Mouse (Mus musculus) 3134 (cell line): ENCODE data around the gene Tsr1.

ENCODE experiments used
- DNase-seq: peaks from one replicate; pipeline ENCODE4 v3.0.0-alpha.2; 2011; ENCODE audit warnings: low spot score; ENCODE audit not compliant: insufficient read length; ENCODE audit errors: extremely low read depth

Gene Tsr1

DNA sequence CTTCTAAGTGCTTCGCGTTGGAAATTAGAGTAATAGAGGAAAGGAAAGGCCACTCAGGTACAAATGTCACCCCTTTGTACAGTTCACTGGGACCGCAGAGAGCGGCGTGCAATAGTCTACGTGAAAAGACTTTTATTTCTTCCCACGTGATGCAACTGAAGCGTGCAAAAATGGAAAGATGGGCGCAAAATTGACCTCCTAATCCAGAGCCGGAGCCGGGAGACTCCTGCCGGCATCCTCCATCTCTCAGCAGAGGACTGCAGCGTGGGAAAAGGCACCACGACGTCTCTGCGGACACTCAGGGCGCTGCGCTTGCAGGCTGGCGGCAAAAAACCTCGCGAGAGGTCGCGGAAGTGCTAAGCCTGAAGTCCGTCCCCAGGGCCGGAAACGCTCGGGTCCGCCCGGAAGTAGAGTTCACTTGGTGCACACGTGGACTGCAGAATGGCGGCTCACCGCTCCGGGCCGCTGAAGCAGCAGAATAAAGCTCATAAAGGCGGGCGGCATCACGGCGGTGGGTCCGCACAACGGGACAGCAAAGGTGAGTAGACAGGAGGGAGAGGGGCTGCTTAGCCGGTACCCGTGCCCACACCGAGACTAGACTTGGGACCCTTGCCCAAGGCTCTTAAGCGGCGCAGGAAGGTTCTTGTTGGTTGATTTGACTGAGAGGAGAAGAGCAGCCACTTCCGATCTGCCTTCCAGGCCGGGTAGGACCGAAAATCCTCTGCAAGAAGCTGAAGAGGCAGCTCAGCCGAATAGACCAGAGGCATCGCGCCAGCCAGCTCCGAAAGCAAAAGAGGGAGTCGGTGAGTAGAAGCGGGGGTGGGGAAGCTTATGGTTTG lies at the start of gene Tsr1:
TSS of gene Tsr1 (plus strand) at position 394 of the 839 bp plus-strand sequence.
- peak; percentile 92 for DNase-seq

DNA sequence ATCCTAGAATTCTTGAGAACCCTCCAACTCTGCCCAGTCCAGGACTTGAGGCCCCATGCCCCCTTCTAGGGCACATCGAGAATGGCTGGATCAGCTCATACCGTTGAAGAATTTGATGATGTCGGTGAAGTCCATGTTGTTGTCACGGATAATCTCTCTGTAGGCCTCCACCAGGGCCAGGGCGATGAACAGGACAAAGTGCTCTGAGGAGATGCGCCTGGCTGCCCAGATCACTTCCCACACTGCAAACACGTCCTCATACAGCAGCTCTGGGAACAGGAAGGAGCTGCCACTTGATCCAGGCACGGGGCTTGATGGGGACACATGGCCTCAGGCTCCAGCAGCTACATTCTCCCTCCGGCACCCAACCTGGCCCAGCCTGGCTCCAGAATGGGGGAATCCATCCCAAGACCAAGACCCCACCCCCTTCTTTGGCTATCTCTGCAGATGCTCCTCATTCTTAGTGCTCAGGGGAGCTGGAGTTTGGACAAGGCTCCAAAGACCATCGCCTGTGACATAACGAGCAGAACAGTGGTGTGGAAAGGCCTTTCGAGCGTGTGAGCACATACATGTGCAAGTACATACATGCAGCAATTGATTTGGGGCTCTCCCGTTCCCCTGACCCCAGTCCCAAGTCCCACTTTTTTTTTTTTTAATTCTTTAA lies 46.7 kb upstream of the Tsr1 start:
- no peak for DNase-seq

DNA sequence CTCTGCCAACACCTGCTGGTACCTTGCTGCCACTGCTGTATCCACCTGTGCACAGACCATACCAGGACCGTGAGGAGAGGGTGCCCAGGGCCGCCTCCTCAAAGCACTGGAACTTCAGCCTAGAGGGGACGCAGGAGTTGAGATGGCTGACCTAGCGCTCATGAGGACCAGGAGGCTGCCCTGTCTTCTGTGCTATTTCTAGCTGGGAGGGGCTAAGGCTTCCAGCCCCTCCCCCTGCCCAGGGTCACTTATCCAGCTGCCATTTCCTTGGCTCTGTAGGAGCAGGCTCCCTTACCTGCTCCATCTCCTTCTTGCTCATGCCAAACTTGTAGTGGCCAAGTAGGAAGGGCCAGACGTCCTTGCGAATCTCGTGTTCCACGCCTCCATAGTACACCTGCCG lies 40.1 kb upstream of the Tsr1 start:
- no peak for DNase-seq

DNA sequence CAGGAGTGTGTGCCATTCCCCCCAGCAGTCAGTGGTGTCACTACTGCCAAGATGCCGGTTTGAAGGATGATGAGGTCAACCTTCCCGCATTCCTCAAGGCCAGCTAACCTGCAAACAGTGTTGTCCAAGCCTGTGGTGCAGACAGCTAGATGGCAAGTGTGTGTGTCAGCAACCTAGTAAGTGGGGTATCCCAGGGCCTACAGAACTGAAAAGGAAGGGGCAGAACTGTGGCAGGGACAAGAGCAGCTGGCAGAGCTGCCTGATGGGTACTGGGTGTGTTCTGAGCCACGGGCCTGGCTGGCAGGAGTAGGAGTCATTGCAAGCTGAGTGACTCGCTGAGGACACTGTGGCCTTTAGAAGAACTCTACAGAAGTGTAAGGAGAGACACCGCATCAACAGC lies 35.7 kb upstream of the Tsr1 start:
- DNase-seq = peak; percentile 72

DNA sequence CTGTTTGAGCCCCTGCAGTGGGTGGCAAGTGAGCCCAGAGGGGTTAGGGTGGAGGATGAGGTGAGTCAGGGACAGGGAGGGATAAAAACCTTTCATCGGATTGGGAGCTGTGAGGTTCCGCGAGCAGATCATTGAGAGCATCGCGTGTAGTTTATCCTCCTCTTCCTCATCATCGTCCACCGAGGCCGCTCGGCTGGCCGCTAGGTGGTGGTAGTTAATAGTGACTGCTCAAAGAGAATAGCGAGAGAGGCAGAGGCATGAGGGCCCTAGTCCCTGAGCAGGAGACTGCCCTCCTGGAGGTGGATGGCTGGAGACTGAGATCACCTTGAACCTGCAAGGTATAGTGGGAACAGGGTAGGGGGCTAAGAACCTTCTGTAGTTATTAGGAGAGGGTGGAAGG lies 34.4 kb upstream of the Tsr1 start:
- no peak for DNase-seq

DNA sequence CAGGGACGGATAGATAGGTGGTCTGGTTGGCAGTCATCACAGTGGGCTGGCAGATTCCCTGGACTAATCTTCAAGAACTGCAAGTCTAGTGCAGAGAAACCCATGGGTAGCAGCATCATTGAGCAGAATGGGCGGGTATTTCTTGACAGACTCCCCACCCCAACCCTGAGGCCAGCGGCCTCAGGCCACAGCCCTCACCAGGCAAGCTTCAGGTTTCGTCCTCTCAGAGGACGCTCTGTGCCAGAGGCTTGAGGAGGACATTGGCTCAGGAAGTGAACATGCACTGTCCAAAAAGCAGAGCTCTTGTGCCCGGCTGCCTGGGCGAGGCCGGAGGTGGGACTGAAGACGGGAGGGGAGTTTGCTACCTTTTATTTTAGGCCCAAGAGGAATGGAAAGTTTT lies 33.5 kb upstream of the Tsr1 start:
- peak; percentile 57 for DNase-seq

DNA sequence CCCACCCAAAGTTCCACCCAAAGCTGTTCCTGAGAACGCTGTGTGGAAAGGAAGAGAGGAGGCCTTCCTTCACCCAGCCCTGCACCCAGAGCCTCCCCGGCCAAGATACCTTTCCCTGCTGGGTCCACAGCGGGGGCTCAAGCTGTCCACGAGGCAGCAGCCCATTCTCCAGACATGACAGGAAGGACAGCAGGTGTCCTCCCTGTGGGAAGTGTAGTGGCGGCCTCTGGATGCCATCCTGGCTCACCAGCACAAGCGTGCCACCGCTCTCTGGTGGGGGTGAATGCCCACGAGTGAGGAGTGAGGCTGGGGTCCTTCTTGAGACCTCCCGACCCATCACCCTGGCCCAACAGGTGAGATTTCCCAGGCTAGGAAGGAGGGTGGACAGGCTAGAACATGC lies 32.6 kb upstream of the Tsr1 start:
- DNase-seq = no peak

DNA sequence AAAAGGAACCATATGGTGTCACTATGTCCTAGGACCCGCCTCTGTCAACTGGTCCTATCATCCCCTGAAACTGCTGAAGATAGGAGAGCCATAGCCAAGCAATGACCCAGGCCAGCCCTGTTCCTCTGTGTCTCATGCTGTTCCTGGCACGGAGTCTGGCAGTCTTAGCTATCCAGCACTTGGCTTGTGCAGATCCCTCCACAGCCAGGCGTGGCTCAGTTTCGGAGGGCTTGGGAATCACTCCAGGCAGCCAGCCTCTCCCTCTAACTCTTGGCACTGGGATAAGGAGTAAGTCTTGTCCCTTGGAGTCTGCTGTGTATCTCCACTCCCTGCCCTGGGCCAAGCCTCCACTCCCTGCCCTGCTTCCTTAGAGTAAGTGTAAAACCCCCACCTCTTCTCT lies 31.2 kb upstream of the Tsr1 start:
- DNase-seq = peak; percentile 80

DNA sequence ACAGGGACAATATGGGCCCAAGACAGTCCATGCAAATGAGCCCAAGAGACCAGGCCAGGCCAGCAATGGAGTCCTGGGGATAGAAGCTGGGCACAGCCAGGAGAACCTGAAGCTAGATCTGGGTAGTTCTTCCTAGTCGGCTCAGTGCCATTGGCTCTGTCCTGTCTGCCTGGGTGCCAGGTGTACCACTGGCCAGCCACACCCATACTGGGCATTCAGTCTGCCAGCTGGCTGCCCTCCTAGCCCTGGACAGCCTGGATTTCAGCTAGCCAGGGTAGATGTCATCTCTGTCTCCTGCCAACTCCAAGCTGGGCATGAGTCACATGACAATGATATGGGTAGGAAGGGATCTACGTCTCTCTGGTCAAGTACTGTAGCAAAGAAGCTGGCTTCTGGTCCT lies 30.7 kb upstream of the Tsr1 start:
- DNase-seq = peak; percentile 76

DNA sequence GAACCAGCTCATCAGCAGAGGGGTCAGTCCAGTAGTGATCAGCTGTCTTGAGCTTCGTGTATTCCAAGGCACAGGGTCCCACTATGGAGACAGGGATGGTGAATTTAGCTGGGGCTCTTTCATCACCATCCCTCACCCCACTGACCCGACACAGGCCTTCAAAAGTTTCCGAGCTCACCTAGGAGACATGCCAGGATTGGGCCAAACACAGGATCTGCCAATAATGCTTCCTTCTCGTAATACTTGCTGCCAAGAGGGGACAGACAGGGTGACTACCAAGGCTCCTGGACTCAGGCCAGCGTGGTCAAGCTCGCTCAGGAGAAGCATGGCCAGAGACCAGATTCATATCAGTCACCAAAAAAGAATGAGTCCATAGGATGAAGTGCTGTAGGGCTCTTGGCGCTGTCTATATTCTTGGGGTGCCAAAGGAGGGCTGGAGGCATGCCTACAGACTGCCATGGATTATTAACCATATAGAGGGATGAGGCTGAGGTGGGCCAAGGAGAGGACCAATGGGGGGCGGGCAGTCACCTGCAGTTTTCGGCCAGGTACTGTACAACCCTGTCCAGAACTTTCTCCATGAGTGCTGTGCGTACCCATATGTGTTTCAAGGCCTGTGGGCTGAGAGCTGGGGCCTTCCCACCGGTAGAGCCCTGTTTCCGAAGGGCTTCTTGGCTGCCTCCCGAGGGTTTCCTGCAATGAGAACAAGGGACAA lies 29.7 kb upstream of the Tsr1 start:
- DNase-seq = peak; percentile 42

DNA sequence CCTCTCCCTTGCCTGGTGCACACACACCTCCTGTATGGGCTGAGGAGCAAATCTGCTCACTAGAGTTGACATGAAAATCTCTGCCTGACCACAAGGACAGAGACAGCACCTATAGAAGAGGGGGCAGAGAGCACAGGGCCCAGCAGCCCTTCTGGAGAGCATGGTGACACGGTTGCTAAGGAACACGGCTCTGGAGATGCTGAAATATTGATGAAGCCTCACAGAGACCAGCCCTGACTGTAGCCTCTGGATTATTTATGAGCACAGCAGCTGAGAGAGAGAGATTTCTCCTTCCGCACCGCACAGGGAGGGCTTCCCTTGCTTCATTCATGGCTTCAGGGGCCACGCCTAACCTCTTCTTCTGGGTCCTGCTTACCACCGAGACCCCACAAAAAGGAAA lies 28.3 kb upstream of the Tsr1 start:
- DNase-seq = no peak

DNA sequence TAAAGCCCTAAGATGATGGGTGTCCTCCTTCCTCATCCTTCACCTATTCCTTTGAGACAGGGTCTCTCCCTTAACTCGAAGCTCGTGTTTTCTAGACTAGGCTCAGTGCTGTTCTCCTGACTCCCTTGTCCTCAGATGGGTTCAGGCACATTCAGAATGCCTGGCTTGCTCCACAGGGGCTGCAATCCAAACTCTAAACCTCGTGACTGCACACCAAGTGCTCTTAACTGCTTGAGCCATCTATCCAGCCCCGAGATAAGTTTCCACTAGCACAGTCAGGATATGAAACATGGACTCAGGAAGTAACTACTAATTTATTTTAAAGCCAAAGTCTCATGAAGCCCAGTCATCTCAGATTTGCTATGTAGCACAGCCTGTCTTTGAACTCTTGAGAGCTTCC lies 27.3 kb upstream of the Tsr1 start:
- no peak for DNase-seq

DNA sequence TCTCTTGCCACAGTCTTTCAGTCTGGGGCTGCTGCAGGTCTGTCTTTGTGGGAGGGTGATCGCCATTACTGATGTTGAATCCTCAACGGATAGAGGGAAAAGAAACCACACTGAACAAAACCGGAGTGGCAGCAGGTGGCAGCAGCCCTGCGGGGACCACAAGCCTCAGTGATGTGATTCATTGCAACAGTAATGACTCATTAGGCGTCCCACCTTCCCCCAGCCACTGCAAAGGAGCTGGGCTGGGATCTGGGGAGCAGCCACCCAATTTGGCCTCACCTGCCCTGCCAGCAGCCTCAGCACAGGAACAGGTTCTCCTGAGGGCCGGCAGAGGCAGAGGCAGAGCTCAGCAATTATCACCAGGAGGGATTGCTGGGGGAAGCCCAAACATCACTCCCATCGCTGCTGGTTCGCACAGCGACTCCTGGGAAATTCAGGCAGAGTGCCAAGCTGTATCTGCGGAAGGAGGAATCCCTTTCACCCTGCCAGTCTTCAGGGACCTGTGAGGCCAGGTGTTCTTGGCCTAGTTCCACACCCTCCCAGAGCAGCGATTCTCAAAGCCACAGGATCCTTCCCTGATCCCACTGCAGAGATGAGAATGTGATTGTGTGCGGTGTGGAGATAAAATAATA lies 26.8 kb upstream of the Tsr1 start:
- DNase-seq = peak; percentile 86

DNA sequence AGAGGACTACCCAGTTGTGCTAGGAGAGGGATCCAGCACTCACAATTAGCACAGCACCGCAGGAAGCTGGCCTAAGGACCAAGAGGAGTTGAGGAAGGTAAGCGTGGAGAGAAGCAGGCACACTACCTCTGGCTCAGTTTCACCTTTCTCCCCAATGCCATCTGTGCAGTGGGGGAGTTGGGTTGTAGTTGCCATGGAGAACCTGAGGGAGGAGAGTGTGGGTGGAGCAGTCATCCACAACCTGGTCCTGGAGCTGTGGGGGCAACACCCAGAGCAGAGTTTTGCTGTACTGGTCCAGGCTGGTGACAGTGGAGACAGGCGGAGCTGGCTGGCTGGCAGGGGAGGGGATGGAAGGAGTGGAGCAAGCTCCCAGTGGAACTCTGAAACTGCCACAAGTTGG lies 23.2 kb upstream of the Tsr1 start:
- no peak for DNase-seq

DNA sequence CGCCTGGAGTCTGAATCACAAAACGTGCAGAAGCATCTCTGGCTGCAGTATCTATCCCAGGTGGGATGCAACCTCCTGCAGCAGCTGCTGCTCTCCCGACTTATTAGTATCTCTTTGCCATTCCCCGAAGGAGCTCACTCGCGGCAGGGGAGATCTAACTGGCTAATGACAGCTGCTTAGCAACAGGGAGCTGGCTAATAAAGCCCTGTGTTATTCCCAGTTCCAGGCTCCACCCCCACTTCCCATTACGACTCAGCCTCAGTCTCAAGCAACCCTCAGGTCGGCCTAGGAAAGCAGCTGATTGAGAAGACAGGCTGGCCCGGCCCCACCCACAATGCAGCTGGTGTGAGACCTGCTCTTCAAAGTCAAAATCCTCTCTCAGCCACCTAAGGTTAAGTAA lies 21.1 kb upstream of the Tsr1 start:
- peak; percentile 46 for DNase-seq

DNA sequence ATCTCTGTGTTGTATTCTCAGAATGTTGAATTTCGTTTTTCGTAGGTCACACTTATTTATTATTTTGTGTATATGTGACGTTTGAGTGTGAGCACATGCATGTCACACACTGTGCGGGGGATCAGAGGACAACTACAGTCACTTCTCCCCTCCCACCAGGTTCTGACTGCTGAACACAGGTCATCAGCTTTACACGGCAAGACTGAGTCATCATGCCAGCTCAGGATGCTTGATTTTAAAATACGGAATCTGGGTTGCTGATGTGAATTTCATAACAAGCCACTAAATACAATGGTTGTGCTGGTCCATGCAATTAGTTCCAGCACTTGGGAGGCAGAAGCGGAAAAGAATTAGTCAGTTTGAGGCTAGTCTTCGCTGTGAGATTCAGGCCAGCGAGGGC lies 16.9 kb upstream of the Tsr1 start:
- peak; percentile 50 for DNase-seq

DNA sequence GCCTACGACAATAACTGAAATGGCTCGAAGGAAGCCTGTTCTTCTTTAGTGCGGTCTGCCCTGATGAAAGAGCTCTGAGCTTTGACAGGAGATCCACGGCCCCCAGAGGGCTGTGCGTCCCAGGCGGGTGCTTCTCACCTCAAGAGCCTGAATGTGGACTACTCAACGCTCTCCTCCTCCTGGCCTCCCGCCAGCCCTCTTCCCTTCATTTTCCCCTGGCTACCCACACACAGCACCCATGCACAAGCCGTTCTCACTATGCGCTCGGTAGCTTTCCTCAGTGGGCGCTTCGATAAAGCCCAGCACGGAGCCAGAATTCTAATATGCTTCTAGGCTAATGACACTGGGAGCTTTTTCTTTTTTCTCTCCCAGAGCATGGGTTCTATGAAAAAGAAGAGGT lies 15.9 kb upstream of the Tsr1 start:
- DNase-seq = no peak

DNA sequence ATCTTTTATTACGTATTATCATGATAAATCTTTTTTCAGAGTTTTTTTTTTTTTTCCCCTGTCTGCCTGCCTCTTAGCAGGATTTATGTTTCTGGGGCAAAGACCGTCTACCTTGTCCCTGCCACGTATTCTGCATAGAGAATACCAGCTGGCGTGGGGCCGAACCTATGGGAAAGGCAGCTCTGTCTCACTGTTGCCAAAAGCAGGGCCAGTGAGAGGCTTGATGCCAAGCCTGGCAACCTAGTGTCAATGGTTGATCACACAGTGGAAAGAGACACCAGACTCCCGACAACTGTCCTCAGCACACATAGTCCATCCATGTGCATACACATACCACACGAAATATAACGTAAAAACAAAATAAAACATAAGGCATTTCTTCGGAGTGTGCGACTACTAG lies 14.8 kb upstream of the Tsr1 start:
- DNase-seq = no peak

DNA sequence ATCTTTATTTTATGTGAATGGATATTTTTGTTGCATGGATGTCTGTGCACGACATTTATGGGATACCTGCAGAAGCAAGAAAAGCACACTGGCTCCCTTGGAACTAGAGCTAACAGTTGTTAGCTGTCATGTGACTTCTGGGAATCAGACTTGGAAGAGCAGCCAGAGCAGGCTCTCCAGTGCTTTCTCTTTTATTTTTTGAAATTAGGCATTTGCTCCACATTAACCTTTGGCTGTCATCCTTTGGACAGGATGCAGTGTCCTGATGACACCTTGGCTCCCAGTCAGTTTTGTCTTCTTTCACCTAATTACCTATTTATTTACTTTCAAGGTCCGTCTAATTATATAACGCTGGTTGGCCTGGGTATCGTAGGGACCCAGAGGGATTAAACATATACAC lies 3.3 kb upstream of the Tsr1 start:
- DNase-seq = no peak

DNA sequence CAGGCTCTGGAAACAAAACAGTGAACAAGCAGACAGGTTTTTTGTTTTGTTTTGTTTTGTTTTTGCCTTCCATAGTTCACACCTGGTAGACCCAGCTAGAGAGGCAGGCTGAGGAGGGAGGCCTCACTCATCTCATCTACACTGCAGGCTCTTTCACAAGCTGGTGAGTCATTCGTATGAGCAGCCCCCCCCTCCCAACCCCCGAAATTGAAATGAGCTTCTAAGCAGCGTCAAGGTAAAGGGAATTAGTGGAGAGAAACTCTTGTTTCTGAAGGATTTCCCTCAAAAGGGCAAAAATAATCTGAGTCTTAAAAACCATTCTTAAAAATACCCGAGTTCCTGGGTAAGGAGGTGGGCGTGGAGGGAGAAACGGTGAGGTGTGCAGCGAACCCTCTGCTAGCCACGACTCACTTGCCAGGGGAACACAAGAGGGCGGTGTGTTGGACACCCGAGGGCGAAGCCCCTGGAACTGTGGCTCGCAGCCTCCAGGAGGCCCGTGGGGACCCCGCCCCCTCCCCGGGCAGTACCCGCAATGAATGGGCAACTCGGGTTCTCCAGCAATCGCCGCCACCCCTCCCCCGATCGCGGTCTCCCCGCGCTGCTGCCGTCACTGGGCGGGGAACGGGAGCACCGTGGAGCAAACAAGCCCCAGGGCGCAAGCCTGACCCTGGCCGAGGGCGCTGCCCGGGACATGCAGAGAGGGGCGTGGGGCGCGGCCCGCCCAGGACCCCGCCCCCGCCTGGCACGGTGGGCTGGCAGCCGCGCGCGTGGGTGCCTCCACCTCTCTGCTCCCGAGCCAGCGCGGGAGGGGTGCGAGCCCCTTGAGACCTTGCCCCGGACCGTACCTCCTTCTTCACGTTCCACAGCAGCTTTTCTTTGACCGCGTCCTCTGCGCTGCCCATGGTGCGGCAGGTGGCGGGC lies 1.6 kb upstream of the Tsr1 start:
- peak; percentile 95 for DNase-seq
